Mouse (Mus musculus): ENCODE measurements around the gene Snx4.

The Snx4 gene

DNA sequence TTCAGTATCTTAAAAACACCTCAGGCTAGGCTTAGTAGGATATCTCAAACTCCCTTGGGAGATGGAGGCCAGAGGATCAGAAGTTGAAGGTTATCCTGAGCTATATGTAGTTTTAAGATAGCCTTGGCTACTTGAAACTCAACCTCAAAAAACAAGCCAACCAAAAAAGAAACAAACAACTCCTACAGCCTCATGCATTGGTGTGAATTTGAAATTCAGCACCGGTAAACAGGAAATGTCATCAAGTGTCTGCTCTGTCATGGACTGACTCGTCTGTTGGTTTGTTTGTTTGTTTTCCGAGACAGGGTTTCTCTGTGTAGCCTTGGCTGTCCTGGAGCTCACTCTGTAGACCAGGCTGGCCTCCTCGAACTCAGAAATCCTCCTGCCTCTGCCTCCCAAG, 20.6 kb downstream of the Snx4 start:
- no peak for DNase-seq

- no peak for DNase-seq
Observed at GRCm38 (mm10) chr16:33283079-33283478, 31.8 kb downstream of the Snx4 start.

- no peak for DNase-seq
Observed at GRCm38 (mm10) chr16:33288536-33288935, 37.3 kb downstream of the Snx4 start.

DNA sequence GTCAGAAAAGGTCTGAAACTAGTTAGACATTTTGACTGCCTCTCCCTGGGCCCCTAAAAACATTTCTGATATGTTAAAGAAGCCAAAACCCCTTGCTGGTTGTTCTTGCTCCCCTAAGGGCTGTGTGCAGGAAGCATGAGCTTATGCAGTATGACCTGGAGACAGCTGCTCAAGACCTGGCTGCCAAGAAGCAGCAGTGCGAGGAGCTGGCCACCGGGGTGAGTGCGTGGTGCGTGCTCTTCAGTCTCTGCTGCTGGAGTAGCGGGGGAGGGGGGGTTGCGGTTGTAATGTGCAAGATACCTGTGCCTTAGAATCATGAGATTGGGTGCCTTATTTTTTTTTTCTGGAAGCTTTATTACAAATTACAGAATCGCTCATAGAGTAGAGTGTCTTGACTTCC, 38.7 kb downstream of the Snx4 start:
- peak in 1 of 2 experiments; percentile 18 for DNase-seq

DNA sequence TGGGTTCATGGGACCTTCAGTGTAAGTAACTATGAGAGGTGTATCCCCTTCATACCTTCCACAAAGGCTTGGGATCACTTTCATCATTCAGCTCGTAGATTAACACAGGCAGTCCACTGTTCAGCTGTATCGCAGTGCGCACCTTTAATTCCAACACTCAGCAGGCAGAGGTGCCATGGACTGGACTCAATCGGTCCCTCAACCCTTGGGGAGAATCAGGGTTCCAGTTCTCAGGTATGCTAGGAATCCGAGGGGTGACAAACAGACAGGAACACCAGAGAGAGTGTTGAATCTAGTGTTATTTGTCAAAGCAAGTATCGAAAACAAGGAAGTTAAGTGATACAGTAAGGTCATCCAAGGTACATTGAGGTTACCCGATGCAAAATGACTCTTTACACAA, 41.0 kb downstream of the Snx4 start:
- DNase-seq, result no peak

GRCm38 (mm10) chr16:33294681-33295080, 43.4 kb downstream of the Snx4 start:
- DNase-seq, result no peak

DNA sequence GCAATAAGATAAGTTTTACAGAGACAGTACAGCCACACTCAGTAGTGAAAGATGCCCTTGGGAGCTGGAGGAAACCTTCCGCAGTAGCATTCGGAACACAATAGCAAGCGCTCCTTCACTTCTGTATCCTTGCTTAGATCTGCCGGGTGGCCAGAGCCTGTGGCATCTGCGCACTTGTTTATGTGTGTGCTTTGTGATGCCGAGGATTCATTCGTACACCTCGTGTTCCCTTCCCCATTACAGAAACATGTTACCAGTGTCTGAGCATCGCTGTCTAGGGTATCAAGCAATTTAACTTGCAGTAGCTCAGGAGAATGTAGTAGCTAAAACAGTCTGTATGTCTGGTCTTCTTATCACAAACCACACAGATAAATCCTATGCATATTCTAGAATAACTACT, 44.1 kb downstream of the Snx4 start:
- DNase-seq, result no peak

GRCm38 (mm10) chr16:33297493-33297892, 46.3 kb downstream of the Snx4 start:
- DNase-seq, result no peak

DNA sequence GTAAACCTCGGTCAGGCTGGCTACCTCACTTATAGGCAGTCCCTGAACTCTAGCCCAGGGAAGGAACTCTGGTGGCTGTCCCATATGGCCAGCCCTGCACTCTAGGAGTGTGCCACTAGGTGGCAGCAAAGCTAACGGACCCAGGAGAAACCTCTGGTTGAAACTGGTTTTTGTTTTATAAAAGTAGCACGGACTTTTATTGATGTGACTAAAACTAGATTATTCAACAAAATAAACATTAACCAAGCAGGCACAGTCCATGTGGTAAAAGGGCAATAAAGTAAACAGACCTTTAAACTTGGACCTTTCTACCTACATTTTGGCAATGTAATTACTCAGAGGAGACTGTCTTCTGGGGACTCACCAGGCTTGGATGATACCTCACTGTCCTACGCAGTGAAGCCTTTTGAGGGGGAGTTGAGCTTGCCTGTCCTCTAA, 55.4 kb downstream of the Snx4 start:
- peak; percentile 76 to 85 for DNase-seq

DNA sequence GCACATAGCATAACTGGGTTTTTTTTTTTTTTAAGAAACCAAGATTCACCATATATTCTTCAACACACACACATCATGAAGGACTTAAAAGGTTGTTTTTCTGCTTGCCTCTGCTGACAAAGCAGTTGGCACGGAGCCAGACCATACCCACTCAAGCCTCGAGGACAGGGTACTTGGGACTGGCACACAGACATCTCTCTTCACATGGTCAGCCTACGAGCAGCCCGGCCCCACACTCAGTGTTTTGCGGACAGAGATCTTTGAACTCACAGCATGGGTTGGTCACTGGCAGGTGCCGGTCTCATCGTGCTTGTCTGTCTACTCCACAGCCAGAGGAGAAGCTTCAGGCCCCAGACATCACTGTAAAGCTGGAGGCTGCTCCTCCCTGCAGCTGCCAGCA, 56.5 kb downstream of the Snx4 start:
- no peak for DNase-seq

DNA sequence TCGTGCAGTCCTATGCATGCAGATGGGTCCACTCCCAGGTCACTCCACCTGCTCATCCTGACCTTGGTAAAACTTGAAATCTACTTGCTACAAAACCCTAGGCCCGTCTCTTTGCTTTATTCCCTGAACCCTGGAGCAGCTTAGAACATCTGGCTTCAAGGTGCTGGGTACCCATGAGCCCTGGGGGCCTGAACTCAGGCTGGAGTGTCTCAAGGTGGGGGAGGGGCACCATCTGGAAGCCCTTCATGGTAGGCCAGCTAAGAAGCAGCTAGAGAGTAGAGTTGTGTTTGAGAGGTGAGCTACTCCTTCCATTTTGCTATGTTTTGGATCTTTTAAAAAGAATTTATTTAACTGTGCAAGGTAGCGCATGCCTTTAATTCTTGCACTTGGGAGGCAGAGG, 57.8 kb downstream of the Snx4 start:
- no peak for DNase-seq

DNA sequence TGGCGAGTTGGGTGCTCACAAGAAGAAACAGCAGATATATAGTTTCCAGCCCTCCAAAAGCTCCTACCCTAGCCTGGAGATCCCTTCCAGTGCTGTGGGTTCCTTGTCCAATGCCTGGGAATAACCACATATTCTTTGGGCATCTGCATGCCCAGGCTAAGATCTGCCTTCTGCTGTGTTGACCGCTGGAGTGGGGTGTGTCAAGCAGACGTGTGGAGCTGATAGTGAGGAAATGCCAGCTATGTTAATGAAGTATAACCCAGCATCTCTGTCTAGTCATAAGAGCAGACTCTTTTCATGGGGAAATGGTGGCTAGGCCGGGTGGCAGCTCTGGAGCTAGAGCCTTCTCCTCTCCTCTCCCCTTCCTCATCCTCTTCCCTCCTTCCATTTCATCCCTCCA, 64.4 kb downstream of the Snx4 start:
- DNase-seq, result no peak

DNA sequence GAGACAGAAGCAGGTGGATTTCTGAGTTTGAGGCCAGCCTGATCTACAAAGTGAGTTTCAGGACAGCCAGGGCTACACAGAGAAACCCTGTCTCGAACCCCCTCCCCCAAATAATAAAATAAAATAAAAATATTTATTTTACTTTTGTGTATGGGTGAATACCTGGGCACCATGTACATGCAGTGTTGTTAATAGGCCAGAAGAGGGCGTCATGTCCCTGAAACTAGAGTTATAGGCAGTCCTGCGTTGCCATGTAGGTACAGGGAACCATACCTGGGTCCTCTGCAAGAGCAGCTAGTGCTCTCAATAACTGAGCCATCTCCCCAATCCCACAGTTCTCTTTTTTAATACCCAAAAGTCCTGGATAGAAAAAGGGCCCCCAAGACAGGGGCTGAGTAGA, 66.4 kb downstream of the Snx4 start:
- no peak for DNase-seq

DNA sequence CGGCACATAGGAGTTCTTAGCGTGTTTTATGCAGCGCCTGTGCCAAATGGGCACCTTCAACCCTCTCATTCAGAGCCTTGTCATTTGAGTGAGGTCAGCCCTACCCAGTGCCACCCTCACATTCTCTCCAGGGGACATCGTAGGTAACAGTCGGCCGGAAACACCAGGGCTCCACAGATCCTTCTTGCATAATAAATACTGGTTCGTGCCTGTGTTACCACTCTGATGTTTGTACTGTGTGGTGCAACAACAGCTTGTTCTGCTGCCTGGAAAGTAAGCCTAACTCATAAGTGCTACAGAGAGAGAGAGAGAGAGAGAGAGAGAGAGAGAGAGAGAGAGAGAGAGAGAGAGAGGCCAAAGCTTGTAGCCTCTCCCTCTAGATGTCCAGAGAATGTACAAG, 66.8 kb downstream of the Snx4 start:
- no peak for DNase-seq

GRCm38 (mm10) chr16:33325704-33326455, 74.6 kb downstream of the Snx4 start:
- DNase-seq, result no peak

GRCm38 (mm10) chr16:33326589-33326988, 75.3 kb downstream of the Snx4 start:
- DNase-seq, result no peak

GRCm38 (mm10) chr16:33327101-33327500, 75.9 kb downstream of the Snx4 start:
- no peak for DNase-seq

DNA sequence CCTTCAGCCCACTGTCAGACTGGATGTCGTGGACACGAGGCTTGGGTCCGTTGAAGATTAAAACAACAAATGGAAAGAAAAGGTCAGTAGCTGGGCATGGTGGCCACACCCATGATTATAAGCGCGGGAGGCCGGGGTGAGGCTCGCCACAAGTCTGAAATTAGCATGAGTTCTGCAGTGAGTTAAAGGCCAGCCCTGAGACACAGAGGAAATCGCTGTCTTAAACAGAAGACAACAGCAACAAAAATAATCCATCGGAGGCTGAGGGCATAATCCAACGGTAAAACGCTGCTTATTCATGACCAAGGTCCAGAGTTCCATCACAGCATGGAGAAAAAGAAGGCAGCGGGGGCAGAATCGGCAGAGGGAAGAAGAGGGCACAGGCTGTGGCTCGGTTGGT, 81.8 kb downstream of the Snx4 start:
- DNase-seq, result no peak

GRCm38 (mm10) chr16:33337177-33337576, 85.9 kb downstream of the Snx4 start:
- DNase-seq, result peak; percentile 93 to 94

DNA sequence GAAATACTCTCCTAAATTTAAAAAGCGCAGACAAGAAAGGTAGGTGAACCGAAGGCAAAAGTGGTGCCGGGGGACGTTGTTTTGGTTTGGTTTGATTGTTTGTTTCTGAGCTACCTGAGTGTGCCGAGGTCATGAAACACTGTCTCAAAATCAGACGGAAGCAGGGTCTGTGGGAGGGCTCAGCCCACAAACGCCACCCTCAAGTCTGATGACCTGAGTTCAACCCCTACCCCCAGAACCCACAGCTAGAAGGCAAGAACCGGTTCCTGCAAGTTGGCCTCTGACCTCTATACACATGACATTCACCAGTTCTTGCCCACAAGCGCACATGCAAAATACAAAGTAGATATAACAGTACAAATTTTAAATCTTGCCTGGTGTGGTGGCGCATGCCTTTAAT, 86.4 kb downstream of the Snx4 start:
- peak in 1 of 2 experiments; percentile 2 for DNase-seq

GRCm38 (mm10) chr16:33338492-33338891, 87.2 kb downstream of the Snx4 start:
- no peak for DNase-seq

DNA sequence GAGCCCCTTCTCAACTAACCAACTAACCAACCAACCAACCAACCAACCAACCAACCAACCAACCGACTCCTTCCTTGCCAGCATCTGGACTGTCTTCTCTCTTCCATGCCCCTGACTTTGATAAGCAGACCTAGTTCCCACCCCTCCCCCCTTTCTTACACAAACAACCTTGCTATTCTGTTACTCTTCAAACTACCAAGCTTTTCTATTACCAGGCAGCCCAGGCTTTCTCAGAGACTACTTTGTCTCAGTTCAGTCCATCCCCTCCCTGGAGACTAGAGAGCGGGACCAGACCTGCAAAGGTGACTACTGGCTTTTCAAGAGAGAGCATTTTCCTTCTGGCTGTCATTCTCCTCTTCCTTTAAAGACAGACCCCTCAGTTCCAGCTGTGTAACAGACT, 88.2 kb downstream of the Snx4 start:
- DNase-seq, result no peak

GRCm38 (mm10) chr16:33342356-33342755, 91.1 kb downstream of the Snx4 start:
- no peak for DNase-seq

DNA sequence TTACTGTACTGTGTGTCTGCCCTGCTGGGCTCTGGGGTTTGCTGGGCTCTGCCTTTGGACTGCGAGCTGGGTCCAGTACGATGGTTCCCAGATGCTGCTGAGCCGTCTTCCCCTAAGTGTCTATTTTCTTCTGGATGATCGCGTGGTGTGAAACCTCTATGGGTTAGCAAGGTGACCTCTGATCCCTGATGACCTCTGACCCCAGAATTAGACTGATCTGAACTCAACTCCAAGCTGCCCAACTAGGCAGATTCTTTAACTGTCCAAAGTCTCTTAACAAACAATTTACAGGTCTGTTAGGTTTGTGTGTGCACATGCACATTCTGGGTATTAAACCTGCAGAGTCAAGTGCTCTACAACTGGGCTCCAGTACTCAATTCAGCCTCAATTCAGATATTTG, 91.9 kb downstream of the Snx4 start:
- no peak for DNase-seq

- DNase-seq, result no peak
Observed at GRCm38 (mm10) chr16:33343601-33344000, 92.4 kb downstream of the Snx4 start.

Measured in cerebellum, adult 18-20 months (tissue).